Mouse (Mus musculus): ENCODE measurements at regions not wholly inside any gene's neighbourhood (a gene's known extent, or its start where the extent isn't known, plus 50 kb on each side); places are given as distances from the start of the nearest gene placed in this dataset.

- H3K27ac ChIP-seq (ENCODE audit: low read depth, low read length): no peak overlapping the region
- H3K9me3 ChIP-seq (ENCODE audit: control insufficient read depth, low read length): no peaks in the 10 kb centered on the region
- H3K9ac ChIP-seq (ENCODE audit: low read length): no peak overlapping the region
- H3K4me1 ChIP-seq (ENCODE audit: control insufficient read depth, insufficient read depth, low read length): no peaks in the 10 kb centered on the region
- no peak overlapping the region for H3K4me3 ChIP-seq (ENCODE audit: low read depth, low read length)
- no peaks in the 10 kb centered on the region for H3K27me3 ChIP-seq (ENCODE audit: control insufficient read depth, insufficient read depth, low read length)
- no peaks in the 10 kb centered on the region for H3K36me3 ChIP-seq (ENCODE audit: control insufficient read depth, insufficient read depth, low read length)
- DNase-seq (ENCODE audit: low spot score, missing footprints): no peak
- no peak overlapping the region for H3K4me2 ChIP-seq
- no peak for ATAC-seq (ENCODE audit: low FRiP score)
These were observed 537.5 kb upstream of the Zeb2 start for GRCm38 (mm10) chr2:45654693-45655092.

GRCm38 (mm10) chr2:45652977-45653376, 535.8 kb upstream of the Zeb2 start:
- ATAC-seq (ENCODE audit: low FRiP score) (no peak), DNase-seq (ENCODE audit: low spot score, missing footprints) (no peak)
- 68% methylated on average over 3 of the region's 3 CpGs for WGBS
- Histone ChIP-seq H3K36me3 (ENCODE audit: control insufficient read depth, insufficient read depth, low read length) (no peaks in the 10 kb centered on the region), H3K4me3 (ENCODE audit: low read depth, low read length) (no peak overlapping the region), H3K27ac (ENCODE audit: low read depth, low read length) (no peak overlapping the region), H3K27me3 (ENCODE audit: control insufficient read depth, insufficient read depth, low read length) (no peaks in the 10 kb centered on the region), H3K9me3 (ENCODE audit: control insufficient read depth, low read length) (no peaks in the 10 kb centered on the region), H3K9ac (ENCODE audit: low read length) (no peak overlapping the region), H3K4me1 (ENCODE audit: control insufficient read depth, insufficient read depth, low read length) (no peaks in the 10 kb centered on the region), H3K4me2 (no peak overlapping the region)

GRCm38 (mm10) chr2:45650271-45650985, 533.2 kb upstream of the Zeb2 start:
- Histone ChIP-seq H3K36me3 (ENCODE audit: control insufficient read depth, insufficient read depth, low read length) (no peaks in the 10 kb centered on the region), H3K9ac (ENCODE audit: low read length) (no peak overlapping the region), H3K4me1 (ENCODE audit: control insufficient read depth, insufficient read depth, low read length) (no peaks in the 10 kb centered on the region), H3K27me3 (ENCODE audit: control insufficient read depth, insufficient read depth, low read length) (no peaks in the 10 kb centered on the region), H3K4me2 (no peak overlapping the region), H3K9me3 (ENCODE audit: control insufficient read depth, low read length) (no peaks in the 10 kb centered on the region), H3K27ac (ENCODE audit: low read depth, low read length) (no peak overlapping the region), H3K4me3 (ENCODE audit: low read depth, low read length) (no peak overlapping the region)
- ATAC-seq (ENCODE audit: low FRiP score): no peak
- no peak for DNase-seq (ENCODE audit: low spot score, missing footprints)
- WGBS: 78% methylated on average over 5 of the region's 5 CpGs

DNA sequence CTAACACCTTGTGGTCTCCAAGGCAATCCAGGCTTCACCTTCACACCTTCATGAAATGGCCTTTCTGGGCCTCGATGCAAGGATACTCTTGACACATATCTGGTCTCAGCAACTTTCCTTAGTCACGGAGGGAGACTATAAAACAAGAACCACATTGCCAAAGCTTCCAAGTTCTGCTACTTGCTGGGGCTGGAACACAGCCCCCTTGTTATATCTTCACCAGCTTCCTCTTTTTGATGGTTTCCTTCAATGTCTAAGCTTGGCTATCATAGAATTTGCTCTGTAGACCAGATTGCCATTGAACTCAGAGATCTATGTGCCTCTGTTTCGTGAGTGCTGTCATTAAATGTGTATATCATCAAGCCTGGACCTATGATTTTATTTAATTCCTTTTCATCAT, 530.7 kb upstream of the Zeb2 start:
- ATAC-seq (ENCODE audit: low FRiP score): no peak
- DNase-seq (ENCODE audit: low spot score, missing footprints): no peak
- H3K4me1 ChIP-seq (ENCODE audit: control insufficient read depth, insufficient read depth, low read length): no peaks in the 10 kb centered on the region
- no peak overlapping the region for H3K9ac ChIP-seq (ENCODE audit: low read length)
- no peaks in the 10 kb centered on the region for H3K36me3 ChIP-seq (ENCODE audit: control insufficient read depth, insufficient read depth, low read length)
- H3K27me3 ChIP-seq (ENCODE audit: control insufficient read depth, insufficient read depth, low read length): no peaks in the 10 kb centered on the region
- 90% methylated on average over 3 of the region's 3 CpGs for WGBS
- no peaks in the 10 kb centered on the region for H3K9me3 ChIP-seq (ENCODE audit: control insufficient read depth, low read length)
- no peak overlapping the region for H3K27ac ChIP-seq (ENCODE audit: low read depth, low read length)
- H3K4me3 ChIP-seq (ENCODE audit: low read depth, low read length): no peak overlapping the region
- H3K4me2 ChIP-seq: no peak overlapping the region

GRCm38 (mm10) chr2:45630081-45630480, 512.9 kb upstream of the Zeb2 start:
- no peaks in the 10 kb centered on the region for H3K36me3 ChIP-seq (ENCODE audit: control insufficient read depth, insufficient read depth, low read length)
- ATAC-seq (ENCODE audit: low FRiP score): no peak
- H3K9ac ChIP-seq (ENCODE audit: low read length): no peak overlapping the region
- H3K27me3 ChIP-seq (ENCODE audit: control insufficient read depth, insufficient read depth, low read length): no peaks in the 10 kb centered on the region
- DNase-seq (ENCODE audit: low spot score, missing footprints): no peak
- H3K4me3 ChIP-seq (ENCODE audit: low read depth, low read length): no peak overlapping the region
- H3K27ac ChIP-seq (ENCODE audit: low read depth, low read length): no peak overlapping the region
- no peak overlapping the region for H3K4me2 ChIP-seq
- no peaks in the 10 kb centered on the region for H3K9me3 ChIP-seq (ENCODE audit: control insufficient read depth, low read length)
- no peaks in the 10 kb centered on the region for H3K4me1 ChIP-seq (ENCODE audit: control insufficient read depth, insufficient read depth, low read length)
- 79% methylated on average over 7 of the region's 7 CpGs for WGBS

- 84% methylated on average over 3 of the region's 3 CpGs for WGBS
- Histone ChIP-seq H3K4me1 (ENCODE audit: control insufficient read depth, insufficient read depth, low read length) (no peaks in the 10 kb centered on the region), H3K4me3 (ENCODE audit: low read depth, low read length) (no peak overlapping the region), H3K4me2 (no peak overlapping the region), H3K9ac (ENCODE audit: low read length) (no peak overlapping the region), H3K27me3 (ENCODE audit: control insufficient read depth, insufficient read depth, low read length) (no peaks in the 10 kb centered on the region), H3K36me3 (ENCODE audit: control insufficient read depth, insufficient read depth, low read length) (no peaks in the 10 kb centered on the region), H3K27ac (ENCODE audit: low read depth, low read length) (no peak overlapping the region), H3K9me3 (ENCODE audit: control insufficient read depth, low read length) (no peaks in the 10 kb centered on the region)
- DNase-seq (ENCODE audit: low spot score, missing footprints) (no peak), ATAC-seq (ENCODE audit: low FRiP score) (no peak)
These were observed 512.4 kb upstream of the Zeb2 start for GRCm38 (mm10) chr2:45629616-45630015.

- H3K4me3 ChIP-seq (ENCODE audit: low read depth, low read length): no peak overlapping the region
These were observed 505.9 kb upstream of the Zeb2 start for GRCm38 (mm10) chr2:45623056-45623455.

GRCm38 (mm10) chr2:45608926-45609325, 491.7 kb upstream of the Zeb2 start:
- Histone ChIP-seq H3K4me2 (no peak overlapping the region), H3K27me3 (ENCODE audit: control insufficient read depth, insufficient read depth, low read length) (no peaks in the 10 kb centered on the region), H3K36me3 (ENCODE audit: control insufficient read depth, insufficient read depth, low read length) (no peaks in the 10 kb centered on the region), H3K4me3 (ENCODE audit: low read depth, low read length) (no peak overlapping the region), H3K4me1 (ENCODE audit: control insufficient read depth, insufficient read depth, low read length) (no peaks in the 10 kb centered on the region), H3K27ac (ENCODE audit: low read depth, low read length) (no peak overlapping the region), H3K9ac (ENCODE audit: low read length) (no peak overlapping the region), H3K9me3 (ENCODE audit: control insufficient read depth, low read length) (no peaks in the 10 kb centered on the region)
- no peak for DNase-seq (ENCODE audit: low spot score, missing footprints)
- no peak for ATAC-seq (ENCODE audit: low FRiP score)
- 100% methylated on average over 1 of the region's 1 CpGs for WGBS

More at GRCm38 (mm10) chr2:45623056-45623455, 505.9 kb upstream of the Zeb2 start:
- H3K4me2 ChIP-seq: no peak overlapping the region
- H3K9ac ChIP-seq (ENCODE audit: low read length): no peak overlapping the region
- H3K9me3 ChIP-seq (ENCODE audit: control insufficient read depth, low read length): no peaks in the 10 kb centered on the region
- no peak overlapping the region for H3K27ac ChIP-seq (ENCODE audit: low read depth, low read length)
- H3K4me1 ChIP-seq (ENCODE audit: control insufficient read depth, insufficient read depth, low read length): no peaks in the 10 kb centered on the region
- DNase-seq (ENCODE audit: low spot score, missing footprints): no peak
- 76% methylated on average over 3 of the region's 3 CpGs for WGBS
- no peaks in the 10 kb centered on the region for H3K36me3 ChIP-seq (ENCODE audit: control insufficient read depth, insufficient read depth, low read length)
- H3K27me3 ChIP-seq (ENCODE audit: control insufficient read depth, insufficient read depth, low read length): no peaks in the 10 kb centered on the region
- ATAC-seq (ENCODE audit: low FRiP score): no peak

- Histone ChIP-seq H3K27ac (ENCODE audit: low read depth, low read length) (no peak overlapping the region), H3K36me3 (ENCODE audit: control insufficient read depth, insufficient read depth, low read length) (no peaks in the 10 kb centered on the region), H3K4me2 (no peak overlapping the region), H3K9ac (ENCODE audit: low read length) (no peak overlapping the region), H3K4me1 (ENCODE audit: control insufficient read depth, insufficient read depth, low read length) (no peaks in the 10 kb centered on the region), H3K9me3 (ENCODE audit: control insufficient read depth, low read length) (no peaks in the 10 kb centered on the region), H3K27me3 (ENCODE audit: control insufficient read depth, insufficient read depth, low read length) (no peaks in the 10 kb centered on the region), H3K4me3 (ENCODE audit: low read depth, low read length) (no peak overlapping the region)
- no peak for DNase-seq (ENCODE audit: low spot score, missing footprints)
- ATAC-seq (ENCODE audit: low FRiP score): no peak
These were observed 490.2 kb upstream of the Zeb2 start for GRCm38 (mm10) chr2:45607393-45607792.
